Mouse (Mus musculus) MEL (cell line): ENCODE measurements around the gene Afg3l1. TPM values are rescaled to one million over a fixed set of nuclear protein-coding genes. Genes with fewer than 3 reads are reported as not detected.

Experiments used
- DNase-seq: peaks from one replicate; pipeline ENCODE4 v3.0.0; 2011; ENCODE audit warnings: low read depth, low spot score
- H3K27ac ChIP-seq: 2 replicates; pipeline ENCODE4 v1.5.1; 2012; ENCODE audit warnings: low read depth, mild to moderate bottlenecking, control low read depth, low read length, moderate library complexity; ENCODE audit not compliant: control insufficient read depth
- H3K27me3 ChIP-seq, 2 experiments: fragments of 150-350 bp in 1 of 2; sonication (generic) in 1 of 2; 2 replicates each; pipeline ENCODE4 v1.6.1; 2012; ENCODE audit warnings: low read length in 2 of 2, mild to moderate bottlenecking in 2 of 2, improper control_type of control experiment in 1 of 2, moderate library complexity in 1 of 2; ENCODE audit not compliant: insufficient read depth in 2 of 2, control insufficient read depth in 1 of 2
- H3K36me3 ChIP-seq, 2 experiments: 2 replicates each; pipeline ENCODE4 v1.6.1; 2012 to 2014; ENCODE audit warnings: low read length in 2 of 2, improper control_type of control experiment in 1 of 2, inconsistent platforms in 1 of 2, mild to moderate bottlenecking in 1 of 2; ENCODE audit not compliant: insufficient read depth in 2 of 2, control insufficient read depth in 1 of 2
- H3K4me1 ChIP-seq, 2 experiments: fragments of 150-350 bp in 1 of 2; sonication (generic) in 1 of 2; 2 replicates each; pipeline ENCODE4 v1.6.1; 2012; ENCODE audit warnings: low read length in 2 of 2, improper control_type of control experiment in 1 of 2, mild to moderate bottlenecking in 1 of 2; ENCODE audit not compliant: insufficient read depth in 2 of 2, control insufficient read depth in 1 of 2
- H3K4me3 ChIP-seq, 2 experiments: fragments of 150-350 bp in 1 of 2; sonication (generic) in 1 of 2; 2 replicates each; pipeline ENCODE4 v1.5.1; 2012; ENCODE audit warnings: low read depth in 2 of 2, low read length in 2 of 2, mild to moderate bottlenecking in 2 of 2, moderate library complexity in 2 of 2, control low read depth in 1 of 2, improper control_type of control experiment in 1 of 2; ENCODE audit not compliant: control insufficient read depth in 1 of 2, insufficient read depth in 1 of 2
- H3K79me2 ChIP-seq: 2 replicates; pipeline ENCODE4 v1.6.1; 2012; ENCODE audit warnings: mild to moderate bottlenecking, low read length, moderate library complexity; ENCODE audit not compliant: control insufficient read depth, poor library complexity, insufficient read depth
- H3K9ac ChIP-seq: 2 replicates; pipeline ENCODE4 v1.6.1; 2012; ENCODE audit warnings: low read depth, mild to moderate bottlenecking, control low read depth, low read length, moderate library complexity; ENCODE audit not compliant: control insufficient read depth, poor library complexity, severe bottlenecking
- H3K9me3 ChIP-seq: fragments of 150-350 bp; sonication (generic); replicated peaks from 2 replicates; pipeline ENCODE4 v1.6.1; 2012; ENCODE audit warnings: mild to moderate bottlenecking, low read length, improper control_type of control experiment, moderate library complexity; ENCODE audit not compliant: insufficient read depth
- CHD1 ChIP-seq: IDR thresholded peaks from 2 replicates; pipeline ENCODE4 v1.6.1; 2012; ENCODE audit warnings: low read depth, mild to moderate bottlenecking, inconsistent platforms, low read length, improper control_type of control experiment
- CTCF ChIP-seq, 3 experiments: IDR thresholded peaks in 2 of 3; conservative IDR thresholded peaks in 1 of 3; 2 replicates each; pipeline ENCODE4 v1.5.1; 2011 to 2012; ENCODE audit warnings: low read length in 3 of 3, low read depth in 2 of 3, mild to moderate bottlenecking in 2 of 3, improper control_type of control experiment in 1 of 3, inconsistent platforms in 1 of 3, mixed read lengths in 1 of 3, moderate library complexity in 1 of 3; ENCODE audit not compliant: control insufficient read depth in 1 of 3, insufficient read depth in 1 of 3, poor library complexity in 1 of 3, severe bottlenecking in 1 of 3
- ELF1 ChIP-seq: IDR thresholded peaks from 2 replicates; pipeline ENCODE4 v1.6.1; 2014; ENCODE audit warnings: low read depth, mild to moderate bottlenecking, inconsistent platforms, low read length, improper control_type of control experiment, moderate library complexity
- EP300 ChIP-seq, 2 experiments: IDR thresholded peaks; 2 replicates each; pipeline ENCODE4 v1.6.1; 2011; ENCODE audit warnings: improper control_type of control experiment in 2 of 2, low read length in 2 of 2, low read depth in 1 of 2, mild to moderate bottlenecking in 1 of 2
- ETS1 ChIP-seq: IDR thresholded peaks from 2 replicates; pipeline ENCODE4 v1.6.1; 2012; ENCODE audit warnings: low read depth, mild to moderate bottlenecking, inconsistent platforms, low read length, improper control_type of control experiment, moderate library complexity
- GATA1 ChIP-seq: IDR thresholded peaks from 2 replicates; pipeline ENCODE4 v1.6.1; 2011; ENCODE audit warnings: low read depth, low read length, improper control_type of control experiment
- JUND ChIP-seq: IDR thresholded peaks from 2 replicates; pipeline ENCODE4 v1.6.1; 2011; ENCODE audit warnings: low read depth, mild to moderate bottlenecking, improper control_type of control experiment, low read length
- MAFK ChIP-seq: IDR thresholded peaks from 2 replicates; pipeline ENCODE4 v1.6.1; 2011; ENCODE audit warnings: low read depth, mild to moderate bottlenecking, low read length, improper control_type of control experiment, borderline replicate concordance
- MAX ChIP-seq: IDR thresholded peaks from 2 replicates; pipeline ENCODE4 v1.6.1; 2011; ENCODE audit warnings: low read length, improper control_type of control experiment
- MXI1 ChIP-seq: IDR thresholded peaks from 2 replicates; pipeline ENCODE4 v1.6.1; 2011; ENCODE audit warnings: mild to moderate bottlenecking, low read depth, low read length, improper control_type of control experiment
- MYB ChIP-seq: IDR thresholded peaks from 2 replicates; pipeline ENCODE4 v1.6.1; 2011; ENCODE audit warnings: mild to moderate bottlenecking, low read depth, low read length, improper control_type of control experiment
- MYC ChIP-seq: IDR thresholded peaks from 2 replicates; pipeline ENCODE4 v1.6.1; 2011; ENCODE audit warnings: low read depth, mild to moderate bottlenecking, low read length, improper control_type of control experiment, moderate library complexity
- POLR2A ChIP-seq, 2 experiments: IDR thresholded peaks; 2 replicates each; pipeline ENCODE4 v1.6.1; 2011 to 2012; ENCODE audit warnings: low read length in 2 of 2, mild to moderate bottlenecking in 2 of 2, control low read depth in 1 of 2, improper control_type of control experiment in 1 of 2, low read depth in 1 of 2, moderate library complexity in 1 of 2; ENCODE audit not compliant: control insufficient read depth in 1 of 2, insufficient read depth in 1 of 2, poor library complexity in 1 of 2
- RAD21 ChIP-seq: IDR thresholded peaks from 2 replicates; pipeline ENCODE4 v1.6.1; 2011; ENCODE audit warnings: mild to moderate bottlenecking, low read depth, low read length, improper control_type of control experiment
- RCOR1 ChIP-seq: IDR thresholded peaks from 2 replicates; pipeline ENCODE4 v1.6.1; 2012; ENCODE audit warnings: low read depth, mild to moderate bottlenecking, inconsistent platforms, low read length, improper control_type of control experiment
- SMC3 ChIP-seq: IDR thresholded peaks from 2 replicates; pipeline ENCODE4 v1.6.1; 2011; ENCODE audit warnings: low read depth, low read length, improper control_type of control experiment
- ZMIZ1 ChIP-seq: IDR thresholded peaks from 2 replicates; pipeline ENCODE4 v1.6.1; 2012; ENCODE audit warnings: low read depth, mild to moderate bottlenecking, inconsistent platforms, low read length, improper control_type of control experiment, moderate library complexity
- ZNF384 ChIP-seq: IDR thresholded peaks from 2 replicates; pipeline ENCODE4 v1.6.1; 2012; ENCODE audit warnings: low read depth, mild to moderate bottlenecking, inconsistent platforms, low read length, improper control_type of control experiment
- polyA plus RNA-seq, 2 experiments: library from polyadenylated mRNA; stranded (reverse) in 1 of 2; unstranded in 1 of 2; fragments of >175 nt in 1 of 2; fragments of >200 nt in 1 of 2; gene quantifications; 2 replicates each; pipeline versions ENCODE4 v1.2.1 to v1.2.4; 2012; ENCODE audit warnings: low replicate concordance in 2 of 2, low read depth in 1 of 2; ENCODE audit not compliant: insufficient read length in 2 of 2, insufficient read depth in 1 of 2, missing spikeins in 1 of 2
- total RNA-seq: library from RNA; depleted of rRNA; stranded (reverse); fragments of 300-350 nt; gene quantifications from 2 replicates; pipeline ENCODE4 v1.2.3, GENCODE M21; 2012

Gene Afg3l1
- total and polyA plus RNA-seq, 3 experiments: 27.5 to 68.4 TPM; not detected in 1

- H3K4me1 ChIP-seq: no peaks in the 10 kb centered on the region
- no peak for DNase-seq
- no peak for TF ChIP-seq GATA1
- no peak for TF ChIP-seq ELF1
- no peak for TF ChIP-seq MXI1
- no peak for TF ChIP-seq MYC
- TF ChIP-seq CTCF (IDR thresholded peaks at IDR 0.05 in 2 of 3, conservative IDR thresholded peaks at IDR 0.05 in 1 of 3; ENCODE audit: control insufficient read depth in 1 of 3, insufficient read depth in 1 of 3, low read depth in 2 of 3, low read length in 3 of 3, poor library complexity in 1 of 3, severe bottlenecking in 1 of 3): no peak
- no peak for TF ChIP-seq EP300 (IDR thresholded peaks at IDR 0.05; ENCODE audit: low read depth in 1 of 2, low read length in 2 of 2)
- no peak for TF ChIP-seq MYB
- TF ChIP-seq ETS1: no peak
- no peak for TF ChIP-seq RCOR1
- no peak for TF ChIP-seq MAFK
- no peak overlapping the region for H3K4me3 ChIP-seq
- no peaks in the 10 kb centered on the region for H3K79me2 ChIP-seq
- no peak overlapping the region for H3K27ac ChIP-seq
- no peaks in the 10 kb centered on the region for H3K27me3 ChIP-seq
- peaks cover 0 to 10% of the 10 kb centered on the region in 2 experiments; a peak in 1 of 4 replicates for H3K36me3 ChIP-seq
- H3K9me3 ChIP-seq: no peaks in the 10 kb centered on the region
- H3K9ac ChIP-seq: no peak overlapping the region
Observed at GRCm38 (mm10) chr8:123505267-123505666, 27.6 kb downstream of the Afg3l1 start.

- no peak overlapping the region for H3K27ac ChIP-seq
- no peak overlapping the region for H3K4me3 ChIP-seq
- no peaks in the 10 kb centered on the region for H3K27me3 ChIP-seq
- H3K4me1 ChIP-seq: no peaks in the 10 kb centered on the region
- no peaks in the 10 kb centered on the region for H3K9me3 ChIP-seq
- TF ChIP-seq SMC3 (no peak), ETS1 (no peak), CHD1 (no peak), MAX (no peak), ZMIZ1 (no peak), RAD21 (no peak), POLR2A (IDR thresholded peaks at IDR 0.05; ENCODE audit: control insufficient read depth in 1 of 2, insufficient read depth in 1 of 2, low read depth in 1 of 2, low read length in 2 of 2, poor library complexity in 1 of 2) (no peak), ZNF384 (no peak), MYB (no peak), JUND (no peak), EP300 (IDR thresholded peaks at IDR 0.05; ENCODE audit: low read depth in 1 of 2, low read length in 2 of 2) (no peak)
- TF ChIP-seq, all 39 proteins: peak for 0
- DNase-seq: no peak
- Histone ChIP-seq H3K9ac (no peak overlapping the region), H3K36me3 (peaks cover 0 to 7% of the 10 kb centered on the region in 2 experiments; a peak in 1 of 4 replicates), H3K79me2 (no peaks in the 10 kb centered on the region)
Observed at GRCm38 (mm10) chr8:123505695-123506094, 28.0 kb downstream of the Afg3l1 start.
